Mouse (Mus musculus) right cerebral cortex, postnatal 36 days (tissue): ENCODE measurements around the gene Mrtfb.

Source experiments
- DNase-seq, 2 experiments: peaks; one replicate each; pipeline ENCODE4 v3.0.0; 2022; ENCODE audit warnings: low spot score in 2 of 2, mixed read lengths in 1 of 2

The Mrtfb gene

DNA sequence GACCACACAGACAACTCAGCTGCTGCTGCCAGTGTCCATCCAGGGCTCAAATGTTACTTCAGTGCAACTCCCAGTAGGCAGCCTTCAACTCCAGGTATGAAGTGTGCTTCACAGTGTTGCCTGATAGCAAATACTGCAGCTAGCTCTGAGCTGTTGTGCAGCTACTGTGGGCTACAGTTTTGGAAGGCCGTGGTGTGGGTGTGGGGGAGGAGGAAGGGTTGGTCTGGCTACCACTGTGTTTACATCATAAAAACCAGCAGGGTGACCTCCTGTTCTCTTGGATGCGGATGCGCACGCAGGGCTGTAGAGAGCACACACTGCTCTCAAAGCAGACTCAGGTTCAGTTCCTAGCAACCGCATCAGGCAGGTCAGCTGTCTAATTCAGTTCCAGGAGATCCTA, 145.3 kb downstream of the Mrtfb start:
- no peak for DNase-seq

DNA sequence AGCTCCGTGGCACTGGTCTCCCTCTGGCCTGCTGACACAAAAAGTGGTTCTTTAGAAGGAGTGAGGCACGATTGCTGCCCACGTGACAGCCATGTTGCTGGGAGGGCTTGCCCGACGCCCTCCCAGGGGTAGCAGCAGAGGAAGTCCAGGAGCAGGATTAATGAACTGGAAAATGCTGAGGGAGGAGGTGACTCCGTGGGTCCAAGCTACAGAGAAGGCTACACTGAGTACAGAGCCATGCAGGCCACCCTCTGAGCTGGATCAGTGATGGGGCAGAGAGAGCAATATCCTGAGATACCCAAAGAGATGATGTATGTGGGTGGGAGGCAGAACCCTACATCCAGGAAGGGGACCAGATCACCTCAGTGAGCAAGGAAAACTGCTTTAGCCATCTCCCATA, 148.4 kb downstream of the Mrtfb start:
- no peak for DNase-seq

DNA sequence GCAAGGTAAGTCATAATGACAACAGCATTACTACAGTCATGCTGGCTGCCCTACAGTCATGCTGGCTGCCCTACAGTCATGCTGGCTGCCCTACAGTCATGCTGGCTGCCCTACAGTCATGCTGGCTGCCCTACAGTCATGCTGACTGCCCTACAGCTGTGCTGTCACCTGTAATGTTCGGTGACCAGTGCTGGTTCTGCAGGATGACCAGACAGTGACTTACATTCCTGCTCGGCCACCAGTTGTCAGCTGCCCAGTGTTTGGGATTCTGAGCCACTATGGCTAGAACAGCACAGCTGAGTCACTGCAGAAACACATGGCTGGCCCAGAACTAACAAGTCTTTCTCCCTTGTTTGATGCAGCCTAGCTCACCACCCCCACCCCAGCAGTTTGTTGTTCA, 149.1 kb downstream of the Mrtfb start:
- no peak for DNase-seq

DNA sequence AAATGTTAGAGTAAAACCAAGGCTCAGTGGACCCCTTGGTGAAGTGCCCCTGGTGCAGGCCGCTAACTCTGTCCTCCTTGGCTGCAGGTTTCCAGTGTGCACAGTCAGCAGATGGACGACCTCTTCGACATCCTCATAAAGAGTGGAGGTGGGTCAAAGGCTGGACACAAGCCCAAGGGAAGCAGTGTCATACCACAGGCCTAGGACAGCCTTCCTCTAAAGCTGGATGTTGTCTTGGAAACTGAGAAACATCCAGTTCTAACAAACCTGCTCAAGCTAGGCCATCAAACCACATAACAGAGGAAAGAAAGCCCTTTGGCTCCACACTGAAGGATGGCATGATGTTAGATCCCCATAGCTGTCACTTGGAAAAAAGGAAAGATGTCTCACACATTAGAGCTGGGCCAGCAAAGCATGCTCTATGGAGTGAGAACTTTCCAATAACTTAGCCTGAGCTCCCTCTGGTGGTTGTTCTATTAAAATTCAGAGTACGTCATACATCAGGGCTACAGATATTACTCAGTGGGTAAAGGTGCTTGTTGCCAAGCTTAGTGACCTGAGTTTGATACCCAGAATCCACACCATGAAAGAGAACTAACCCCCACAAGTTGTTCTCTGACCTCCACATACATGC, 153.4 kb downstream of the Mrtfb start:
- DNase-seq = no peak

DNA sequence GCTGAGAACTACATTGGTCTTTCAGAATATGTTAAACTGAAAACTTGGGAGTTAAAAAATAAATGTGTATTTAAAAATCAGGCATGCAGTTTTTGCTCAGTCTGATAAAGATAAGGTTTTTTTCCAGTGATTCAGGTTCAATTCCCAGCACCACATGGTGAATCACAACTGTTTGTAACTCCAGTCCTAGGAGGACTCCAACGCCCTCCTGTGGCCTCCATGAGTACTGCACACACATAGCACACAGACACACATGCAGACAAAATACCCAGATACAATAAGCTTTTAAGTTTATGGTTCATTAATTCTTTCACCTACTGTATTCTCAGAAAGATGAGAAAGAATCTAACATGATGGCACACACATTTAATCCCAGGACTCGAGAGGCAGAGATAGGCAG, 154.5 kb downstream of the Mrtfb start:
- no peak for DNase-seq

DNA sequence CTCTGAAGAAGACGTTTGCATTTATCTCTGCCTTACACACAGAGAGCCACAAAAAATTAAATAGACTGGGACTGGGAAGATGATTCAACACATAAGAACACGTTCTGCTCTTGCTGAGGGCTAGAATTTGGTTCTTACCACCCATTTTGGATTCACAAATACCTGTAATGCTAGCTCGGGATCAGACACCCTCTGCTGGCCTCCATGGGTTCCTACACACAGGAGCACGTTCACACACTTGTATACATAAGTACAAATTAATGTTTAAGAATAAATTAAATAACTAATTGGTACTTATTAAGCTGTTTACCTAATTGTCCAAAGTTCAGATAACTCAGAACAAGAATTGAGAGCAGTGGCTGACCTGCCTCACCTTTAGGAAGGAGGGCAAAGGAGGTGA, 155.2 kb downstream of the Mrtfb start:
- DNase-seq = no peak

DNA sequence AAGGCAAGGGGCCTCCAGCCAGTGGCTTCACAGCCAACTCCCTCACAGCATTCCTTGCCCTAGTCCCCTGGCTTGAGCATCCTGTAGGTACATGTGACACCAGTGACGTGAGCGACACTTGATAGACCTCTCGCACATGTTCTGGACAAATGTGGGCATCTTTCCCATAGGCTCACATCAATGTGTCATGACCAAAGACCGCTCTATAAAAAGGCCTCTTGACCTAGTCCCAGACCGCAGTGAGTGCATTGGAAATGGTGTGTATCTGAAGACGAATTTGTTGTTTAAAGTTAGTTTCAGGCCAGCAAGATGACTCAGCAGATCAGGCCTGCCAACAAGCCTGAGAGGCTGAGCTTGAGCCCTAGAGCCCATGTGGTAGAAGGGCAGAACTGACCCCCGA, 158.3 kb downstream of the Mrtfb start:
- DNase-seq = no peak

DNA sequence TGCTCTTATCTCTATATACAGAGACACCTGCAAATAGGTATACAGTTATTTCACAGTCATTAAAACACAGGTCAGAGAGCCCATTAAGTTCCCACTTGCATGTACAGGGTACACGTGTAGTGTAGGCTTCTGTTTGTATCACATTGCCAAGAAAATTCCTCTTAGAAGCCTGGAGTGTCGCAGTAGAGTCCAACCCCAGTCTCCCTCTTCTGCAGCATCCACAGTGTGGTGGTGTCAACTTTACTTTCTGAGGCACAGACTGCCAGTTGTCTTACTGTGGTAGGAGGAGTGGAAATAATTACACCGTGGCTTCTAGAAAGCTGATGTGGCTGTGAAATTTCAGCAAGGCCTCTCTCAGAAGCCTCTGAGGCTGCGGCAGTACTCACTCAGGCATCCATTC, 158.7 kb downstream of the Mrtfb start:
- DNase-seq = no peak

DNA sequence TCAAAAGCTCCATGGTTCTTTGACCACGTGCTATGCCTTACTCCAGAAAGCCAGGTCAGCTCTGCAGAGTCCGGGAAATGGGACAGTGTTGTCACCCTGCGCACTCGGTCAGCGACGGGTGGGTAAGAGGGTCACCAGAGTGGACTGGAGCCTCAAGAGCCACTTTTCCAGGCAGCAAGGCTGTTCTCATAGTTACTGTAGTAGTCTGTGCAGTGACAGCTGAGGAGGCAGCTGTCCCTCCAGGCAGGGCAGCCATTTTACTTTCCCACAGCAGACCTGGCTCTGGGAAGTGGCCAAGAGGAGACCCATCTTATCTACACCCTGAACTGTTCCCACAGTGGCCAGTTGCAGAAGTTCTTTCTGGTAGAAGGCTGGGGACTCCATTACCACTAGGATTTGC, 159.2 kb downstream of the Mrtfb start:
- no peak for DNase-seq

DNA sequence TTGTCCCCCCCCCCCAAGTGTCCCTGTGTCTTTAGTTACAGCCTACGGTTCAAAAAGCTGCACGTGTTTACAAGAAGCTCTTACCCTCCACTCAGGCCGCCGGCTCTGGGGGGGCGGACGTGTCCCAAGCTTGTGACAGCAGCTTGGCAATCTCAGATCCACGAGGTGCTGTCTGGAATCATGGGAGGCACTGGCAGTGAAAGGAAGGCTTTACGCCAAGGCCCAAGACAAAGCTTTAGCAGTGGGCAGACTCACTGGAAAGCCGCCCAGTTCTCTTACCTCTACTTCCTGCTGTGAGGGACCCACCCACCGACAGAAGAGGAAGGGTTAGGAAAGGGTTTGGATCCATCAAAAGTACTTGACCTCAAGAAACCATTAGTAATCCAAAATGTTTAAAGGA, 160.2 kb downstream of the Mrtfb start:
- peak in 1 of 2 experiments; percentile 50 for DNase-seq

DNA sequence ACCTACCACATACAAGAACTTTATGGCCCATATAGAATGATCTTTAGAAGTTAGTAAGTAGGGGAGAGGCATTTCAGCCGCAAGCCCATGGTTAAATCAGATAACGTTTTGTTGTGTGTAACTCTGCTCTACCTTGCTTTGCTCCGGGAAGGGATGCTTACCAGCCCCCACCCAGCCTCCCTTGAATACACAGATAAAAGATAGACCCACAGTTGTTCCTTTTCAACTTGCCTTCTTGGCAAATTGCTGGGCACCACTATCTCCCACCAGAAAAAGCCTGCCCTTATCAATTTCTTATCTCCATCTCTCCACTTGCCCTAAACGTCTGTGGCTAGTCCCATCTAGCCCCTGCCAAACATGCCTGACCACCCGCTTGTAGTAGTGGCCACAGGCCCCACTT, 161.6 kb downstream of the Mrtfb start:
- DNase-seq = no peak

DNA sequence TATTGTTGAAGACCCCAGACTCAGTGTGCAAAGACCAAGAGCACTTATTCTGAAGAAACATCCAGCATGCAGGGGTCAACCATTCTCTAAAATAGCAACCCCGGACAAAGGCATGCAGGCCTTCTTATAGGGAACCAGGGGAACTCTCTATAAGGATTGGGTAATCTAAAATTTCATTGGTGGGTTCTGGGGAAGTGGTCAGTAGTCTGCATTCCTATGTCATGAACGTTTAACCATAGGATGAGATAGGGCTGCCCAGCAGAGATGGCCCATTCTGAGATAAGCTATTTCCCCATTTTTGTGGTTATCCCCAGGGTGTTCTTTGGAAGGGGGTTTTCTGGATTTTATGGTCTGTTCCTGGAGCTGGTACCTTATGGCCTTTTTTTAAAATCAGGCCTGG, 163.5 kb downstream of the Mrtfb start:
- DNase-seq = no peak

DNA sequence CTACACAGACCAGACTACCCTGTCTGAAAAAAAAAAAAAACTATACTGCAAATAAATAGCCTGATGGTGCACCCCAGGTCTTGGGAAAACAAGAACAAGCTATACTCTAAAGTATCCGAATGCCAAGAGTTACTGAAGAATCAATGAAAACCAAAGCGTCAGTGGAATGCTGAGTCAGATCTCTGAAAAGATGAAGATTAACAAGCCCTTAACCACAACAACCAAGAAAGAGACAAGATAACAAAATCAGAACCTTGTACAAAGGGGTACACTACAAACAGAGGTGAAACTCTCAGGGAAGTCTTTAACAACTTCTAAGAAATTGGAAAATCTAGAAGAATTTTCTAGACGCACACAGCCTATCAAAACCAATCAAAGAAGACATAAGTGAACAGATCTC, 166.2 kb downstream of the Mrtfb start:
- no peak for DNase-seq

DNA sequence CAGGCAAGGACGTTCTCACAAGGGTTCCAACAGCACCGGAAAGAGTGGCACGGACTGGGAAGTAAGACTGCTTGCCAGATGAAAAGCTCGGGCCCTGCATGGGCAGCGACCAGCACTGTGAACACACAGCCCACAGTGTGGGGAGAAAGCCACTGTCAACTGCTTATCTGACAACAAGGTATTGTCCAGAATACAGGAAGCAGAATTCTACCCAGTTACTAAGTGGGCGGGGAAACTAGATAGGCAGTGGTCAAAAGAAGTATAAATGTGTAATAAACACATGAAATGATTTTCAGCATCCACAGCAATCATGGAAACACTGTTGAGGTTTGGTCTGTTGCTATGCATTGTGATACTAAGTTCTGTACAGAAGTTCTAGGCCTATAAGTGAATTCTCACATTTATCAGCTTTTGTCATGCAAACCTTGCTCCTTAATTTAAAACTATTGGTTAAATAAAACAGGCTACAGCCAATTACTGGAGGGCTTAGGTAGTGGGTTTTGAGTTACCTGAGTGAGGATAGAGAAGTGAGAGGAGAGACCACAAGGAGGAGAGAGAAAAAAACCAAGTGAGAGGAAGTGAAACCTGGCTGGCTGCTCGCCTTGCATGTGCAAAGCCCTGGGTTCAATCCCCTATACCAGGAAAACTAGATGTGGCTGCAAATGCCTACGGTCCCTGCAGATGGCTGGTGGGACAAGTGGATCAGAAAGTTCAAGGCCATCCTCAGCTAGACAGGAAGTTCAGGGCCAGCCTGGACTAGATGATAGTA, 167.5 kb downstream of the Mrtfb start:
- no peak for DNase-seq

DNA sequence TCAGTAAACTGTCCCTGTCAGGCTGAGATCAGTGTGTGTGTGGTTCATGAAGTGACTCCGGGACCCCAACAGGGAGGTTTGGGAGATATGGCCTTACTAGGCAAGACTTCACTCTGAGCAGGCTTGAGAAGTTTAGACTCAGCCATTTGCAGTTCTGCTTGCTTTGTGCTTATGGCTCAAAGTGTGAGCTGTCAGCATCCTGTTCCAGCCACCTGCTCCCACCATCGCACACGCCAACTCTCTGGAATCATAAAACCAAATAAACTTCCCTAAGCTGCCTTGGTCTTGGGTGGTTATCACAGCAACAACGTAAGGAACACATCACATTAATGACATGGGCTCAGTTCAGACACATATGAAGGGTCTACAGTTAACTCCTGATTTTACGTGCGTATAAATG, 169.5 kb downstream of the Mrtfb start:
- DNase-seq = no peak

DNA sequence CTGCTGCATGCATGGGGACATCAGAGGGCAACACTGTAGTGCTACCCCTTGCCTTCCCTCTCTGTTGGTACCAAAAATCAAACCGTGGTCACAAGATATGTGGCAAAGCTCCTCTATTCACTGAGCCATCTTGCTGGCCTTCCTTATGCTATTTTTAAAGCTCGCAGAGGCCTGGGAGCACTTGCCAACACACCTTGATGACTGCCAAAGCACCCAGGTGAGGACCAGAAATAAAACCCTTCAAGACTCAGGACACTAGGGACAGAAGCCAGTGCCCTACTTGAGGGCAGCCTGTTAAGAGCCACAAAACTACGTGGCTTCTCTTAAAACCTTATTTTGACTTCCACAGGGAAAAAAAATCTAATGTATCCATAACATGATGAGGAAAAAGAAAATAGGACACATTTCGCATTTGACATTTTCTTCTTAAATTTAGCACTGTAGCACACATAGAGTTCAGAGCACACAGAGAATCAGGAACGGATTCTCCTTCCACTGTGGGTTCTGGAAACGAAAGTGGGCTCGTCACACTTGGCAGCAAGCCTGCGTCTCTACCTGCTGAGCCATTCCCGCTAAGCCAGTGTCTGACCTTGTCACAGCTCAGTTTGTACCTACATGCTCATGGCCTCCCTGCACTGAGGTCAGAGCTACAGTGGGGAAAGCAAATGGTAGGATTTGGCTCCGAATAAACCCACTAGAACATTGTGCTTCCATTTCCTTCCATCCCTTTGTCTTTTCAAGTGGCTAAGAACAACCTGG, 170.7 kb downstream of the Mrtfb start:
- no peak for DNase-seq

DNA sequence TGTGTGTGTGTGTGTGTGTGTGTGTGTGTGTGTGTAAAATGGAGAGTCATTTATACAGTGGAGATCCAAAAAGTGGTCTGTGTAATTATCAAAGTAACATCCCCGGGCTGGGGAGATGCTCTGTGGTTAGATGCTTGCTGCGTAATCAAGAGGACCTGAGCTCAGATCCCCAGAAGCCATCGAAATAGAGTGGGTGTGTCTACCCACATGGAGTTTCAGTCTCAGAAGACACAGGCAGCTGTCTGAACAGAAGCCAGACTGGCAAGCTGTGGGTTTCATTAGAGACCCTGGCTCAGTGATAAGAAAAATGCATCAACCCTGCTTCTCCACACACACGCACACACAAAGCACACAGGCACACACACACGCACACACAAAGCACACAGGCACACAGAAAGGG, 171.8 kb downstream of the Mrtfb start:
- no peak for DNase-seq

DNA sequence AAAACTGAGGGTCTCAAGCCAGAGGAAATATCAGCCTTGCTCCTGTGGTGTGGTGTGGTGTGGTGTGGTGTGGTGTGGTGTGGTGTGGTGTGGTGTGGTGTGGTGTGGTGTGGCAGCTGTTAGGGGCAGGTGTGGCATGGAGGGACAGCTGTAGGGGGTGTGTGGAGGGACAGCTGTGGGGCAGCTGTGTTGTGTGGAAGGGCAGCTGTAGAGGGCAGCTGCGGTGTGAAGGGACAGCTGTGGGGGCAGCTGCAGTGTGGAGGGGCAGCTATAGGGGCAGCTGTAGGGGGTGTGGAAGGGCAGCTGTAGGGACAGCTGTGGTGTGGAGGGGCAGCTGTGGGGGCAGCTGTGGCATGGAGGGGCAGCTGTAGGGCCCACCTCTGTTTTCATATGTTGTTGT, 172.5 kb downstream of the Mrtfb start:
- DNase-seq = no peak

DNA sequence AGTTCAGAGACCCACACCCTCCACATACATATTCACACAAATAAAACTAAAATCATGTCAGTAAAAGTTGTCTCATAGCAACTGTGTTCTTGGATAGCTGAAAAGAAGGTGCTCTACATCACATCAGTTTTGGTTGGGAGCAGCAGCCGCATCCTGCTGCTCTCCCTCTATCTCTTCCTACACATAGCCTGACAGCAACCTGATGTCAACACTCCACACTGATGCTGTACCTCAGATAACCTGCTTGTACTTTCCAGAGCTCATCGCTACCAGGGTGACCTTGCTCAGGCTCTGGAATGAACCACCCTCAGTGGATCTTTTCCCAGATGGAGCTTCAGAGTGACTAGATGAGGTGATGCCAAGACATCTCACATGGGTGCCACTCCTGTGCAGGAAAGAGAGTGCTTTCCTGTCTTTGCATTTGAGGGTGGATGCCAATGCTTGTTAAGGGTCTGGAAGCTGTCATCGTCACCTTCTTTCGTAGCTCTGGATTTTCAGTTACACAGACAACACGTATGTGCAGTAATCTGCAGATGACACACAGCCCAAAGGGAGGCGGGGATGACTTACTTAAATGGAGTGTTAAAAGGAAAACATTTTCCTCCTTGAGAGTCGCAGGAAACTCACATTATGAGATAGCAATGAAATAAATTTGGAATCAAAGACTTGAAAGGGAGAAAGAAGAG, 173.8 kb downstream of the Mrtfb start:
- DNase-seq = no peak

DNA sequence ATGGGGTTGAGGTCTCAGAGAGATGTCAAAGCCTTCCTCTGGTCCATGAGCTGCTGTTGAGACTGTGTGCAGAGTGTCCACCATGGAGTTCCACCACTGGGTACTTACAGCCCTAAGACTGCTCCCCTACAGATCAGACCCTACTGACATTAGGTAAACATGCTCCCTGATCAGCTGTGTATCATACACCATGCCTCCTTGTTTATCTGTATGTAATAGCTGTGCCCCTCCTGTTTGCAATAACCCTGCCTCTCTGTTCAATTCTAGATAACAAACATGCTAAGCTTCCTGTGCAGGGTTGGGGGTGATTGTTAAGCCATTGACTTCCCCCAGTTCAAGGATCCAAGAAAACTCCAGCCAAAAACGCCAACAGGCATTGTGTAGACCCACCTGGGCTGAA, 174.7 kb downstream of the Mrtfb start:
- DNase-seq = no peak

DNA sequence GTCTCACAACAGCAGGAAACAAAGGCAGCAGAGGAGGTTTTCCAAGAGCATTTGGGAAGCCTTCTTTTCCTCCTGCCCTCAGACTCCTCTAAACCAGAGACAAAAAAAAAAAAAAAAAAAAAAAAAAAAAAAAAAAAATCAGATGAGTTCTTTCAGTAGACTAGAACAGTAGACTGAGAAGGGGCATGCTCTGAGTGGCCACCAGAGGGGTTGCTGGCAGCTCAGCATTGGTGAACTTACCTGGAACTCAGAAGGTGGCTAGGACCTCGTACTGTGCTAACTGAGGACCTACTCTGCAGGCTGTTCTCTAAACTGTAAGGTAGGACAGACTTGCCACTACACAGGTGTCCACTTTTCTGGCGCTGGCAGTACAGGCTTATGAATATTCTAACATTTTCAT, 179.3 kb downstream of the Mrtfb start:
- no peak for DNase-seq

DNA sequence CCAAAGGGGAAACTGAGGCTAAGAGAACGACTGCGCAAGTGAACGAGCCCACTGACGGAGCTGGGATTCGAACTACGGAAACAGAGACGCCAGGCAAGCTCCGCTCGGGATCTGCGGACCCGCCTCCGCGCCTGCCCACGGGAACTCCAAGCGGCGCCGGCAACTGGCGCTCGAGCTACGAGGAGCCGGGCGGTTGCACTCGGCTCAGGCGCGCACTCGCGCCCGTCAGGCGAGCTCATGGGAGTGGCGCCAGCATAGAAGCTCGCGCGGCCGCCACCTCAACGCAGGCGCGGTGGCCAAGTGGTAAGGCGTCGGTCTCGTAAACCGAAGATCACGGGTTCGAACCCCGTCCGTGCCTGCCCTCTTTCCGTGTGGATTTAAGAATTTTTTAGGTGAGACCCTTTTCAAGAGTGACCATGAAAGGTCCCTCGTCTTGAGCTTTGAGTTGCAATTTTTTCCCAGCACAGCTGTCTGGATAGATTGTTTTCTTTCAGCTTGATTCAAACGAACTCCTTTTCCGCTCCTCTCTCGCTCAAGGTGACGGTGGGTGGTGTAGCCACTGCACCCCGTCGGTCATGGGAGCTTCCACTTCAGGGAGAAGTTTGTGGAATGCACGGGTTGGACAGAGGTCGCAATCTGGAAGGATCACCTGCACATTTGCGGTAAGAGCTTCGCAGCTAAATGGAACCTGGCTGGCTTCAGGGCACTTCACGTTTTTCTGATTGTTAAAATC, 180.9 kb downstream of the Mrtfb start:
- DNase-seq = peak; percentile 96 to 97
